Mouse (Mus musculus) left cerebral cortex, adult 18-20 months (tissue): ENCODE measurements at regions not wholly inside any gene's neighbourhood (a gene's known extent, or its start where the extent isn't known, plus 50 kb on each side); places are given as distances from the start of the nearest gene placed in this dataset.
A peak's percentile ranks its signal among the peaks of the same experiment; 100 is the strongest.

Source experiments
- DNase-seq, 2 experiments: peaks; one replicate each; pipeline ENCODE4 v3.0.0; 2021 to 2022; ENCODE audit warnings: low spot score in 2 of 2, mixed read lengths in 1 of 2

GRCm38 (mm10) chr11:92743191-92743590, 354.6 kb upstream of the Car10 start:
- no peak for DNase-seq

- no peak for DNase-seq
These were observed 339.4 kb upstream of the Car10 start for GRCm38 (mm10) chr11:92758383-92758964.

- no peak for DNase-seq
These were observed 327.9 kb upstream of the Car10 start for GRCm38 (mm10) chr11:92769936-92770335.

- no peak for DNase-seq
These were observed 324.8 kb upstream of the Car10 start for GRCm38 (mm10) chr11:92772916-92773569.

- DNase-seq: no peak
These were observed 324.3 kb upstream of the Car10 start for GRCm38 (mm10) chr11:92773570-92773929.

GRCm38 (mm10) chr11:92774780-92775179, 323.0 kb upstream of the Car10 start:
- DNase-seq: peak; percentile 3 to 5

- DNase-seq: no peak
These were observed 298.6 kb upstream of the Car10 start for GRCm38 (mm10) chr11:92799267-92799666.
